Mouse (Mus musculus): ENCODE data around the gene Tent2. TPM values are rescaled to one million over a fixed set of nuclear protein-coding genes. Genes with fewer than 3 reads are reported as not detected.

The Tent2 gene
- polyA plus RNA-seq, 1 experiment from 2014 or later: 42.5 TPM

DNA sequence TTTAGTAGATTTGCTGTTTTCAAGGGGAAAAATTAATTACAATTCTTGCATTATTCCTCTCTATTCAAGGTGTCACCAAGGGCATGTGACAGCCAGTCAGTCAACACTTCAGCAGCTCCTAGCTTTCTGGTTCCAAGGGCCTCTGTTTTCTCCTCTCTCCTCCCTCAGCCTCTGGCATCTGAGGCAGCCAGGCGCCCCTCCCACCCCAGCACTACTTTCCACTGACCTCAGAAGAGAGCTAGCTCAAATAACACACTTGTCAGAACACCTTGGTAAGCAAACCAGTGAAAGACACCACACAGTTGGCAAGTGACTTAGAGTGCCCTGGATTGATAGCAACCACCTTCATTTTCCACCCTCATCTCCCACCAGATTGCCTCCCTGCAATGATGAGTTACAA lies 54.1 kb downstream of the Tent2 start:
- no peaks in the 10 kb centered on the region for H3K9me3 ChIP-seq (replicated peaks)
- H3K27me3 ChIP-seq (replicated peaks): no peaks in the 10 kb centered on the region
- H3K9ac ChIP-seq: no peak overlapping the region
- WGBS (ENCODE audit: insufficient replicate concordance): 39% methylated on average over 1 of the region's 1 CpGs
- H3K36me3 ChIP-seq: peaks cover 1% of the 10 kb centered on the region; the same call in 1 of the 2 replicates
- no peak overlapping the region for H3K4me3 ChIP-seq
- H3K4me2 ChIP-seq: no peak overlapping the region
- ATAC-seq: no peak
- H3K27ac ChIP-seq: no peak overlapping the region
- no peaks in the 10 kb centered on the region for H3K4me1 ChIP-seq

DNA sequence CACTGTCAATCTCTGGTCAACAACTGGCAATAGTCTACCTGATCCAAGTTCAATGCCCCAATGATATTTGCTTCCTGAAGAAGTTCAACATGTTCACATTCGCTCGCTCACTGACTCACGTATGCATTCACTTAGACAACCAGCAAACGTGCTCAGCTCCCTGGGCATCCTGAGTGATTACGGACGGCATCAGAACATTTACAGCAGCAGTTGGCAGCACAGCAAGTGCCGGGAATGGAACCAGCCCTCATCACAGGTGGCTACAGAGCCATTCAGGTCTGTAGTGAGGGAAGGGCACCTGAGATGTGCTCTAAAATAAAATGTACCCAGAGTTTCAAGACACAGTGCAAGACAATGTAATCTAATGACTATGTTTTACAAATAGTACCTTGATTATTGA lies 55.1 kb downstream of the Tent2 start:
- no peaks in the 10 kb centered on the region for H3K4me1 ChIP-seq
- no peak overlapping the region for H3K27ac ChIP-seq
- H3K4me2 ChIP-seq: no peak overlapping the region
- H3K27me3 ChIP-seq (replicated peaks): no peaks in the 10 kb centered on the region
- H3K9me3 ChIP-seq (replicated peaks): no peaks in the 10 kb centered on the region
- no peak overlapping the region for H3K4me3 ChIP-seq
- WGBS (ENCODE audit: insufficient replicate concordance): 80% methylated on average over 7 of the region's 7 CpGs
- no peak overlapping the region for H3K9ac ChIP-seq
- no peak for ATAC-seq
- H3K36me3 ChIP-seq: no peaks in the 10 kb centered on the region

DNA sequence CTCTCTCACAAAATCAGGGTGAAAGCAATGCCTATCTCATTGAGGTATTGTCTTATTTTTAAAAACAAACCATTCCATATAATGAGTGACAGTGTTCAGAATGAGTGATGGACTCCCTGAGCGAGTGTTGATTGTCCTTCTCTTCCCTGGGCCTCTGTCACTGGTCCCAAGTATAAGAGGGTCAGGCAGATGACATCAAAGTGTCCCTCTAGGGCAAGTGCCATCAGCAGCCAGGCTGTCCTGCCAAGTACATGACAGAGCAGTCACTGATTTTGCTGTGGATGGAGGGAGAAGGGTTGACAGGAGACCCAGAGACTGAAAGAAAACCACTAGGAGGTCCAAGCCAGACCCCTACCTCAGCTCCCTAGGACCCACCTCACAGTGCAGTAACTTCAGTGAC lies 55.9 kb downstream of the Tent2 start:
- 56% methylated on average over 1 of the region's 1 CpGs for whole genome bisulfite sequencing (ENCODE audit: insufficient replicate concordance)
- Histone ChIP-seq H3K4me2 (no peak overlapping the region), H3K27ac (no peak overlapping the region), H3K9ac (no peak overlapping the region), H3K36me3 (no peaks in the 10 kb centered on the region), H3K4me3 (no peak overlapping the region), H3K9me3 (replicated peaks) (no peaks in the 10 kb centered on the region), H3K4me1 (no peaks in the 10 kb centered on the region), H3K27me3 (replicated peaks) (no peaks in the 10 kb centered on the region)
- ATAC-seq: no peak

DNA sequence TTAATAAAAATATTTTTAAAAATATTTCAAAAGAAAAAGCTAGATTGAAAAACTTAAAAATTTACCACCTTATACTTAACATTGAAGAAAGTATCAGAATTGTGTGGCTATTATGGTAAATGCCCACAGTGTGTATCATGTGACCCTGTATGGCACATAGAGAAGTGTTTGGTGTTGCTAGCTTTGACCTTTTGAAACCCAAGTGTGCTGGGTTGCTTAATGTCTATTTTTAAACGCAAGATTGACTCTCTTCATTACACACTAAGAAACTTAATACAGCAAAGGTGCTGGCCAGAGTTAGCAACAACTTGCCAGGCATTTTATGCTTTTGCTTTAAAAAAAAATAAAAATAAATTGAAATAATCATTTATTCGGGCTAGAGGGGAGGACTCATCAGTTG lies 56.7 kb downstream of the Tent2 start:
- 62% methylated on average over 2 of the region's 2 CpGs for WGBS (ENCODE audit: insufficient replicate concordance)
- no peak overlapping the region for H3K4me2 ChIP-seq
- no peaks in the 10 kb centered on the region for H3K4me1 ChIP-seq
- no peak overlapping the region for H3K27ac ChIP-seq
- no peaks in the 10 kb centered on the region for H3K36me3 ChIP-seq
- H3K9me3 ChIP-seq (replicated peaks): no peaks in the 10 kb centered on the region
- H3K4me3 ChIP-seq: no peak overlapping the region
- no peaks in the 10 kb centered on the region for H3K27me3 ChIP-seq (replicated peaks)
- ATAC-seq: no peak
- no peak overlapping the region for H3K9ac ChIP-seq

DNA sequence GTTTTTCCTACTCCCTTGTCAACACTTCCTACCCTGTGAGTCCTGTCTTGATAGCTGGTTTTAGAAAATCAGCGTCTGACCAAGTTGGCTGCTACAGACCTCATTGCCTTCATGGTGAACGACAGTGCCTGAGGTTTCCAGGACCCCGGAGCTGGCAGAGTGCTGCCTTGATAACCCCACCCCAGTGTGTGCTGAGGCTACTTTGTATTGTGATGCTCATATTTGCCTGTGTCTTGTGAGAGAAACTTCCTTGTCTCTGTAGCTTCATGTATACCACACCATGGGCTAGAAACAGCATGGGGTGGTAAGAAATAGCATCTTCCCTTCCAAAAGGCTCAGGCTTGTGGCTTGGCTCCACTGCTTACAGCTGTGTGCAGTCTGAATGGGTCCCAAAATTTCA lies 61.5 kb downstream of the Tent2 start:
- Histone ChIP-seq H3K36me3 (no peaks in the 10 kb centered on the region), H3K9ac (no peak overlapping the region), H3K27me3 (replicated peaks) (no peaks in the 10 kb centered on the region), H3K4me3 (no peak overlapping the region), H3K4me1 (no peaks in the 10 kb centered on the region), H3K27ac (no peak overlapping the region), H3K4me2 (no peak overlapping the region), H3K9me3 (replicated peaks) (no peaks in the 10 kb centered on the region)
- ATAC-seq: no peak
- 66% methylated on average over 3 of the region's 3 CpGs for WGBS (ENCODE audit: insufficient replicate concordance)

DNA sequence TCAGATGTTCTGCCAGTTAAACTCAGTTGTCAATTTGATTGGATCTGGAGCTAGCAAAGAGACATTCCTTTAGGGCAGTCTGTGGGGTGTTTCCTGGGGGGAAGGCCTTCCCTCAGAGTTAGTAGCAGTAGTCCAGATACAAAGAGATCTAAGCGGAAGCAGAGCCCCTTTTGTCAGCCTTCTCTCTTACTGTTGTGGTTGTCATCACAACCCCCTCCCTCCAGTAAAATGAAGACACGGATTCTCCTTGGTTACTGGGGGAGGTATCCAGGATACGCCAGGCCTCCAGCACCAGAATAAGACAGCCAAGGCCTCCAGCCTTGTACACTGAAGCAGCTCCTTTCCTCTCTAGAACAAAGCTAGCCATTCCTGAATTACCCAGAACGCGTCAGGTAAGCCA lies 63.2 kb downstream of the Tent2 start:
- no peaks in the 10 kb centered on the region for H3K27me3 ChIP-seq (replicated peaks)
- ATAC-seq: no peak
- H3K27ac ChIP-seq: no peak overlapping the region
- H3K4me3 ChIP-seq: no peak overlapping the region
- H3K4me2 ChIP-seq: no peak overlapping the region
- 76% methylated on average over 5 of the region's 5 CpGs for WGBS (ENCODE audit: insufficient replicate concordance)
- H3K36me3 ChIP-seq: no peaks in the 10 kb centered on the region
- no peaks in the 10 kb centered on the region for H3K4me1 ChIP-seq
- no peaks in the 10 kb centered on the region for H3K9me3 ChIP-seq (replicated peaks)
- no peak overlapping the region for H3K9ac ChIP-seq

DNA sequence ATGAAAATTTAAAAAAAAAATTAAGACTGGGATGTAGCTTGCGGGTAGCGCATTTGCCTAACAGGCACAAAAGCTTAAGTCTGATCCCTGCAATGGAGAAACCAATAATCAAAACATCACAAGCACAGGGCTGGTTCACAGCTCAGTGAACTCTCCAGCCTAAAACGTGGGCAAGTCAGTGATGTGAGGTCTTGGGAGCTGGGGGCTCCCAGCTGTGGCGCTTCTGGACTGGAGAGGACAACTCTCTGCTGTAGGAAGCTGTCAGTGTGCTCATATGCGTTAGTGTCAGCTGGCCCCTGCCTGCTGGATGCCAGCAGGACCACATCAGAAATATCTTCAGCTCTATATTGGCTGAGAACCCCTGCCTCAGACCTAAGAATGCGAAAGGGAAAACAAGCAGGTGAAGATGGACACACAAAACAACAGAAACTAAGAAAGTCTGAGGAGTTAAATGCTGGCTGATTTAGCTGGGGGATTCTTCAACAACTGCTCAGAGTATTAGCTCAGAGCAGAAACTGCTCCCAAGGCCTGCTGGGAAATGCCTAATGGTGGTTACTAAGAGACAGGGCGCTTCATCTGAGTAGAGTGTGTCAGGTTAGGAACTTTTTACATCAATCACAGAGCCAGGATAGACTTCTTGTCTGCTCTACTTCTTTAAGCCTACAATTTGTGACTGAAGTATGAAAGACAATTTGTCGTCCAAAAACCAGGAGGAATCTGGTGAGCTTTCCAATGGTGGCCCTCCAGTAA lies 63.9 kb downstream of the Tent2 start:
- Histone ChIP-seq H3K27me3 (replicated peaks) (no peaks in the 10 kb centered on the region), H3K36me3 (no peaks in the 10 kb centered on the region), H3K27ac (no peak overlapping the region), H3K9me3 (replicated peaks) (no peaks in the 10 kb centered on the region), H3K4me2 (no peak overlapping the region), H3K4me3 (no peak overlapping the region), H3K4me1 (no peaks in the 10 kb centered on the region), H3K9ac (no peak overlapping the region)
- ATAC-seq: no peak
- 68% methylated on average over 8 of the region's 8 CpGs for WGBS (ENCODE audit: insufficient replicate concordance)

DNA sequence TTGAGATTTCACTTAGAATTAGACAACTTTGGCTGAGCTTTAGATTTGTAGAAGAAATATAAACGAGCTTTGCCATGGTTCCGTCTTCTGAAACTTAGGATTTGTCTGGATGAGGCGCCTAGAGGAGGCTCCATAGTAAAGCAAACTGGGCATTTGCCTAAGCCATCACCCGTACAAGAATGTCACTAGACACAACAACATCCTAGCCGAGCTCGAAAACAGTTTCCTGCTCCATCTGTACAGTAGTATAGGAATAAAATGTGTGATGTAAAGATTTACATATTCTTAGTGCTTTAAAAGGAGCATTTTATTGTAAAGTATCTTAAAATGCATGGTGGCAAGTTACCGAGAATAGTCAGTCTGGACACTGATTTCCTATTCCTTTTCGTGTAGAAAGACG lies 69.9 kb downstream of the Tent2 start:
- 71% methylated on average over 9 of the region's 9 CpGs for WGBS (ENCODE audit: insufficient replicate concordance)
- no peak for ATAC-seq

DNA sequence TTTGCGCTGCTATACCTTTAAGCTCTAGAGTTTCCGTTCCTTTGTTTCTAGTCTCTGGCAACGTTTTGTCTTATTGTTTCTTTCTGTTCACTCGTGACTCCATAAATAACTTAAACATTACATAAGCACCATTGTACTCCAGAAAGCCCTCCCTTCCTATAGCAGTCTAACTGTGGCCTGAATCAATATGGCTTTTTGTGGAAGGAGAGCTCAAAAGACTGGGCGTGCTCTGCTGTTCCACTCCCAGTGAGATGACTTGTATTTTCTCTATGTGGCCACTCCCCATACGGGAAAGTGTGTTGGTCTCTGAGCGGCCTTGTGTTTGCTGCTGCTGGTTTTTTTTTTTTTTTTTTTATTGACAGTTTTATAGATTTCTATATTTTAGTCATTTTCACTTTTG lies 74.9 kb downstream of the Tent2 start:
- Histone ChIP-seq H3K4me1 (no peaks in the 10 kb centered on the region), H3K9ac (no peak overlapping the region), H3K36me3 (no peaks in the 10 kb centered on the region), H3K4me2 (no peak overlapping the region), H3K27me3 (replicated peaks) (no peaks in the 10 kb centered on the region), H3K27ac (no peak overlapping the region), H3K4me3 (no peak overlapping the region), H3K9me3 (replicated peaks) (no peaks in the 10 kb centered on the region)
- ATAC-seq: no peak
- WGBS (ENCODE audit: insufficient replicate concordance): 76% methylated on average over 7 of the region's 7 CpGs

More for the DNA sequence above, 69.9 kb downstream of the Tent2 start:
- no peaks in the 10 kb centered on the region for H3K36me3 ChIP-seq
- no peak overlapping the region for H3K4me2 ChIP-seq
- no peak overlapping the region for H3K9ac ChIP-seq
- H3K4me1 ChIP-seq: no peaks in the 10 kb centered on the region
- H3K27ac ChIP-seq: no peak overlapping the region
- H3K27me3 ChIP-seq (replicated peaks): no peaks in the 10 kb centered on the region
- H3K9me3 ChIP-seq (replicated peaks): no peaks in the 10 kb centered on the region
- H3K4me3 ChIP-seq: no peak overlapping the region

DNA sequence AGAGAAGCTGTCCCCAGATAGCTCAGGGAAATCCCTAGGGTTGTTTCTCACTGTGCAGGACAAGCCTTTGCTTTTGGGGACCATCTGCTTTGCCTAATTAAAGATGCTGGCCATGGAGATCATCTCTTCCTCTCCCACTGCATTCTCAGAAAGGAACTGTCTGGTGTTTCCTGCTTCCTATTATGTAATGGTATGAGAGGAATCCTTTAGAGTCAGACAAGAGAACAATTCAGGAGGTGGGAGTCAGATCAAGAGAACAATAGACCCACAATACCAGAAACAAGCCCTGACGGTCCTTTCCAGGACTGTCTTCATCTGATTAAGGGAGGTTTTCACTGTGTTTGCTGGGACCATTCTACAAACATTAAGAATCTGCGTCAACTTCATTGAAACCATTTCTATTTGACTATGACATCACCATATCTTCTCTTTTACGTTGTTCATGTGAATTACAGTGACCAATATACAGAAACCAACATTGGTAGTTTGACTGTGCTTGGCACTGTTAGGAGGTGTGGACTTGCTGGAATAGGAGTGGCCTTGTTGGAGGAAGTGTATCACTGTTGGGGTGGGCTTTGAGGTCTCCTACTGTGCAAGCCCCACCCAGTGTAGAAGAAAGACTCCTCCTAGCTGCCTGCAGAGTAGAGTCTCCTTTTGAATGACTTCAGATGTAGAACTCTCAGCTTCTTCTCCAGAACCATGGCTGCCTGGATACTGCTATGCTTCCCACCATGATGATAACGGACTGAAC lies 89.7 kb downstream of the Tent2 start:
- H3K4me1 ChIP-seq: no peaks in the 10 kb centered on the region
- H3K4me2 ChIP-seq: no peak overlapping the region
- H3K9me3 ChIP-seq (replicated peaks): no peaks in the 10 kb centered on the region
- WGBS (ENCODE audit: insufficient replicate concordance): 61% methylated on average over 4 of the region's 4 CpGs
- H3K9ac ChIP-seq: no peak overlapping the region
- H3K27ac ChIP-seq: no peak overlapping the region
- H3K4me3 ChIP-seq: no peak overlapping the region
- no peak for ATAC-seq
- H3K36me3 ChIP-seq: no peaks in the 10 kb centered on the region
- H3K27me3 ChIP-seq (replicated peaks): no peaks in the 10 kb centered on the region

DNA sequence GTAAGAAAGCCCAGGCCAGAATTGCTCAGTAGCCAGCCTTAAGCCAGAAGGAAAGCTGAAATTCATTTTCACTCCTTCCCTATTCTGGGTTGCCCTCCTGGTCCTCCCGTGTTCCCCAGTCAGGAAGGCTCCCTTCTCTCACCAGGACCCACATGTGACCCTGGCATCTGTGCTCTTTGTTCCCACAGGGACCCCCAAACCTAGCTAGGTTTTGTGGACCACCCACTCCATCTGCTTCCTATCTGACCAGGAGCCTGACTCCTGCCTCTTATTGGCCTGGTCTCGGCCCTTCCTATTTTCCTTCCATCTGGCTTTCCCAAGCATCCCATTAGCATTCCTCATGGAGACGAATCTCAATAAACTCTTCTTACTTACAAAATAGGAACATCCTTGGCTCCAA lies 93.6 kb downstream of the Tent2 start:
- peaks cover 12% of the 10 kb centered on the region; the same call in 1 of the 2 replicates for H3K4me1 ChIP-seq
- no peak overlapping the region for H3K4me2 ChIP-seq
- WGBS (ENCODE audit: insufficient replicate concordance): 59% methylated on average over 3 of the region's 3 CpGs
- no peaks in the 10 kb centered on the region for H3K36me3 ChIP-seq
- H3K9me3 ChIP-seq (replicated peaks): no peaks in the 10 kb centered on the region
- no peak overlapping the region for H3K4me3 ChIP-seq
- H3K27ac ChIP-seq: no peak overlapping the region
- no peak for ATAC-seq
- H3K27me3 ChIP-seq (replicated peaks): no peaks in the 10 kb centered on the region
- H3K9ac ChIP-seq: no peak overlapping the region

DNA sequence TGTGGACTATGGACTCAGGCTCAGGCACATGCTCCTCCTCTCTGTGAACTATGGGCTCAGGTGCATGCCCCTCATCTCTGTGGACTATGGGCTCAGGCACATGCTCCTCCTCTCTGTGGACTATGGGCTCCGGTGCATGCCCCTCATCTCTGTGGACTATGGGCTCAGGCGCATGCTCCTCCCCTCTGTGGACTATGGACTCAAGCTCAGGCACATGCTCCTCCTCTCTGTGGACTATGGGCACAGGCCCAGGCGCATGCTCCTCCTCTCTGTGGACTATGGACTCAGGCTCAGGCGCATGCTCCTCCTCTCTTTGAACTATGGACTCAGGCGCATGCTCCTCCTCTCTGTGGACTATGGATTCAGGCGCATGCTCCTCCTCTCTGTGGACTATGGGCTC lies 95.5 kb downstream of the Tent2 start:
- no peak for ATAC-seq
- Histone ChIP-seq H3K4me3 (no peak overlapping the region), H3K27ac (no peak overlapping the region), H3K4me1 (peaks cover 13% of the 10 kb centered on the region; the same call in 1 of the 2 replicates), H3K27me3 (replicated peaks) (no peaks in the 10 kb centered on the region), H3K9me3 (replicated peaks) (no peaks in the 10 kb centered on the region), H3K9ac (no peak overlapping the region), H3K4me2 (no peak overlapping the region), H3K36me3 (no peaks in the 10 kb centered on the region)
- WGBS (ENCODE audit: insufficient replicate concordance): 73% methylated on average over 6 of the region's 6 CpGs

All from liver, embryonic 12.5 days (tissue).